ENCODE assay signal across 13 mouse cellular contexts in genomic region chr1:172329616-172330015, GRCm38 (mm10). TPM values are rescaled to one million over a fixed set of nuclear protein-coding genes. Genes with fewer than 3 reads are reported as not detected.
DNase-seq lines count a peak whose midpoint lies in the region; ATAC-seq lines count a peak whose summit lies in the region.
"Had no signal": no experiment of that assay in that cellular context is flagged by ENCODE, and none has a peak within 500 bp of the region (broad histone marks: within the 10 kb centered on the region; RNA-seq: fewer than 3 reads in every experiment).

No protein-coding gene starts in this region.

- no peaks in the 10 kb centered on the region for H3K9me3 ChIP-seq in forebrain, embryonic 10.5 days
- H3K9me3 ChIP-seq in forebrain, embryonic 12.5 days: no peaks in the 10 kb centered on the region
- no peaks in the 10 kb centered on the region for H3K9me3 ChIP-seq in hindbrain, embryonic 14.5 days (ENCODE audit: control insufficient read depth, low read length)
- H3K9me3 ChIP-seq in midbrain, embryonic 16.5 days (replicated peaks; ENCODE audit: control insufficient read depth, low read length, poor library complexity, severe bottlenecking): no peaks in the 10 kb centered on the region
- H3K9me3 ChIP-seq: heart, embryonic 15.5 days had no signal

- 74% methylated on average over 6 of the region's 6 CpGs for WGBS in forebrain, embryonic 10.5 days
- 73% methylated on average over 6 of the region's 6 CpGs for WGBS in forebrain, embryonic 12.5 days
- WGBS in hindbrain, embryonic 14.5 days: 66% methylated on average over 6 of the region's 6 CpGs
- 61% methylated on average over 6 of the region's 6 CpGs for WGBS in midbrain, embryonic 16.5 days

- peaks cover 28% of the 10 kb centered on the region for H3K4me1 ChIP-seq in forebrain, embryonic 10.5 days
- H3K4me1 ChIP-seq in forebrain, embryonic 12.5 days: peaks cover 25% of the 10 kb centered on the region
- H3K4me1 ChIP-seq in hindbrain, embryonic 14.5 days (replicated peaks; ENCODE audit: control insufficient read depth, insufficient read depth, low read length): peaks cover 7% of the 10 kb centered on the region
- peaks cover 17% of the 10 kb centered on the region for H3K4me1 ChIP-seq in midbrain, embryonic 16.5 days (ENCODE audit: control insufficient read depth, insufficient read depth, low read length)

- H3K9ac ChIP-seq in forebrain, embryonic 12.5 days: 0 out of 2 replicates have a peak overlapping the region, but pooled peaks have one; percentile 13
- H3K9ac ChIP-seq in hindbrain, embryonic 14.5 days: peak overlapping the region; percentile 53; the same call in 1 of the 2 replicates
- H3K9ac ChIP-seq in midbrain, embryonic 16.5 days (ENCODE audit: low read depth, low read length): peak overlapping the region; percentile 61
- H3K9ac ChIP-seq: heart, embryonic 15.5 days had no signal

- peak overlapping the region; percentile 45 for H3K4me2 ChIP-seq in forebrain, embryonic 12.5 days
- H3K4me2 ChIP-seq in hindbrain, embryonic 14.5 days (replicated peaks): peak overlapping the region; percentile 53
- peak overlapping the region; percentile 79 for H3K4me2 ChIP-seq in midbrain, embryonic 16.5 days (ENCODE audit: low read length)
- H3K4me2 ChIP-seq: heart, embryonic 15.5 days; liver, embryonic 11.5 days had no signal

- intact Hi-C loops in gastrocnemius, postnatal 14 days (cut with DNase I; ENCODE audit: low total_unique reads): loop anchor here (10.0 kb wide), 1 partner anchor 275 kb away; the partner anchor contains the start of gene Nhlh1

- 0 out of 2 replicates have a peak, but pooled peaks have one; percentile 0 for ATAC-seq in forebrain, embryonic 12.5 days (ENCODE audit: low FRiP score)
- ATAC-seq in hindbrain, embryonic 14.5 days (ENCODE audit: low FRiP score): no peak
- ATAC-seq in midbrain, embryonic 16.5 days: peak; percentile 38

- peak overlapping the region; percentile 57 for H3K27ac ChIP-seq in forebrain, embryonic 10.5 days
- H3K27ac ChIP-seq in forebrain, embryonic 12.5 days: no peak overlapping the region
- peak overlapping the region; percentile 63 for H3K27ac ChIP-seq in hindbrain, embryonic 14.5 days
- peak overlapping the region; percentile 66 for H3K27ac ChIP-seq in midbrain, embryonic 16.5 days (ENCODE audit: low read length)
- H3K27ac ChIP-seq: heart, embryonic 15.5 days; kidney, postnatal 0 days had no signal

- no peak overlapping the region for H3K4me3 ChIP-seq in forebrain, embryonic 10.5 days
- no peak overlapping the region for H3K4me3 ChIP-seq in forebrain, embryonic 12.5 days (replicated peaks)
- peak overlapping the region; percentile 27; the same call in 1 of the 2 replicates for H3K4me3 ChIP-seq in hindbrain, embryonic 14.5 days (replicated peaks; ENCODE audit: low read length)
- H3K4me3 ChIP-seq in midbrain, embryonic 16.5 days (ENCODE audit: low read depth, low read length): peak overlapping the region; percentile 45; the same call in 1 of the 2 replicates
- H3K4me3 ChIP-seq: heart, embryonic 15.5 days had no signal

- peaks cover 69% of the 10 kb centered on the region for H3K27me3 ChIP-seq in forebrain, embryonic 10.5 days (ENCODE audit: poor library complexity, severe bottlenecking)
- peaks cover 55% of the 10 kb centered on the region for H3K27me3 ChIP-seq in forebrain, embryonic 12.5 days
- H3K27me3 ChIP-seq in hindbrain, embryonic 14.5 days (ENCODE audit: control insufficient read depth, insufficient read depth, low read length): peaks cover 8% of the 10 kb centered on the region; the same call in 1 of the 2 replicates
- no peaks in the 10 kb centered on the region; the same call in 1 of the 2 replicates for H3K27me3 ChIP-seq in midbrain, embryonic 16.5 days (ENCODE audit: control insufficient read depth, insufficient read depth, low read depth, low read length)

- DNase-seq in forebrain, embryonic 10.5 days (ENCODE audit: extremely low spot score, low spot score): no peak
- DNase-seq in hindbrain, embryonic 14.5 days (ENCODE audit: low spot score): no peak
- DNase-seq in gastrocnemius, postnatal 14 days: no peak
- no peak for DNase-seq in adrenal gland, postnatal 25 days
- no peak for DNase-seq in embryo, embryonic 11 days
- DNase-seq: adrenal gland, postnatal 36 days; lung, postnatal 14 days had no signal

- H3K36me3 ChIP-seq in forebrain, embryonic 10.5 days (replicated peaks): no peaks in the 10 kb centered on the region
- no peaks in the 10 kb centered on the region for H3K36me3 ChIP-seq in forebrain, embryonic 12.5 days (replicated peaks)
- H3K36me3 ChIP-seq in hindbrain, embryonic 14.5 days (replicated peaks; ENCODE audit: control insufficient read depth, insufficient read depth): no peaks in the 10 kb centered on the region
- H3K36me3 ChIP-seq in midbrain, embryonic 16.5 days (ENCODE audit: control insufficient read depth, insufficient read depth, low read length): no peaks in the 10 kb centered on the region
- H3K36me3 ChIP-seq: heart, embryonic 15.5 days had no signal

RNA-seq across cellular contexts. Expression of gene Kcnj9, which starts 0.5 kb away (rescaled TPM):
- 0.17 and 0.43 TPM in 2 replicates for polyA plus RNA-seq in forebrain, embryonic 10.5 days (2016; fragmentation: Nextera tagmentation; extraction: Ambion mirVana)
- 2.5 and 2.8 TPM in 2 replicates for polyA plus RNA-seq in forebrain, embryonic 12.5 days (2016; fragmentation: Nextera tagmentation; extraction: Ambion mirVana)
- polyA plus RNA-seq in hindbrain, embryonic 14.5 days (2014; fragmentation: Nextera tagmentation; extraction: Ambion mirVana): 1.7 and 2.1 TPM in 2 replicates
- polyA plus RNA-seq in midbrain, embryonic 16.5 days (2015; fragmentation: Nextera tagmentation; extraction: Ambion mirVana): 7.7 and 7.8 TPM in 2 replicates
- total RNA-seq in gastrocnemius, postnatal 14 days (2021): not detected
- total RNA-seq in adrenal gland, postnatal 25 days (2021): 0.18 TPM in 1 of 2 replicates, not detected in the other
- total RNA-seq: granulocyte monocyte progenitor cell, adult 5-6 weeks had no signal
- polyA plus RNA-seq: heart, embryonic 15.5 days had no signal

RNA-seq across cellular contexts. Expression of gene Kcnj10, which starts 11.4 kb away (rescaled TPM):
- polyA plus RNA-seq in forebrain, embryonic 10.5 days (2016; fragmentation: Nextera tagmentation; extraction: Ambion mirVana): 0.46 and 0.47 TPM in 2 replicates
- polyA plus RNA-seq in forebrain, embryonic 12.5 days (2016; fragmentation: Nextera tagmentation; extraction: Ambion mirVana): 0.93 and 1.2 TPM in 2 replicates
- 2.8 and 3.5 TPM in 2 replicates for polyA plus RNA-seq in hindbrain, embryonic 14.5 days (2014; fragmentation: Nextera tagmentation; extraction: Ambion mirVana)
- polyA plus RNA-seq in midbrain, embryonic 16.5 days (2015; fragmentation: Nextera tagmentation; extraction: Ambion mirVana): 1.5 and 2.5 TPM in 2 replicates
- total RNA-seq in gastrocnemius, postnatal 14 days (2021): under 1 TPM; 0.29 to 0.96 TPM
- 0.39 and 0.48 TPM in 2 replicates for total RNA-seq in adrenal gland, postnatal 25 days (2021)

RNA-seq across cellular contexts. Expression of gene Atp1a2, which starts 31.8 kb away (rescaled TPM):
- polyA plus RNA-seq in forebrain, embryonic 10.5 days (2016; fragmentation: Nextera tagmentation; extraction: Ambion mirVana): 0.86 and 2.0 TPM in 2 replicates
- 9.5 and 10.8 TPM in 2 replicates for polyA plus RNA-seq in forebrain, embryonic 12.5 days (2016; fragmentation: Nextera tagmentation; extraction: Ambion mirVana)
- 27.9 and 29.5 TPM in 2 replicates for polyA plus RNA-seq in hindbrain, embryonic 14.5 days (2014; fragmentation: Nextera tagmentation; extraction: Ambion mirVana)
- 53.2 and 69.0 TPM in 2 replicates for polyA plus RNA-seq in midbrain, embryonic 16.5 days (2015; fragmentation: Nextera tagmentation; extraction: Ambion mirVana)
- total RNA-seq in gastrocnemius, postnatal 14 days (2021): 1,000 to 10,000 TPM in 1 of 2 experiments, 100 to 1,000 TPM in 1; 826 to 1,026 TPM
- 110 and 122 TPM in 2 replicates for total RNA-seq in adrenal gland, postnatal 25 days (2021)
- total RNA-seq: granulocyte monocyte progenitor cell, adult 5-6 weeks had no signal

RNA-seq across cellular contexts. Expression of gene Pigm, which starts 46.7 kb away (rescaled TPM):
- polyA plus RNA-seq in forebrain, embryonic 10.5 days (2016; fragmentation: Nextera tagmentation; extraction: Ambion mirVana): 10.6 and 10.8 TPM in 2 replicates
- 10.9 and 11.5 TPM in 2 replicates for polyA plus RNA-seq in forebrain, embryonic 12.5 days (2016; fragmentation: Nextera tagmentation; extraction: Ambion mirVana)
- polyA plus RNA-seq in hindbrain, embryonic 14.5 days (2014; fragmentation: Nextera tagmentation; extraction: Ambion mirVana): 5.6 and 5.9 TPM in 2 replicates
- 3.4 and 3.5 TPM in 2 replicates for polyA plus RNA-seq in midbrain, embryonic 16.5 days (2015; fragmentation: Nextera tagmentation; extraction: Ambion mirVana)
- total RNA-seq in gastrocnemius, postnatal 14 days (2021): 1 to 10 TPM; 4.4 to 4.8 TPM
- total RNA-seq in adrenal gland, postnatal 25 days (2021): 11.8 and 13.1 TPM in 2 replicates

Comparison
In these comparisons a context has a peak if more than half of its experiments do, and no peak if none do; other contexts are left out.
1. H3K4me3 ChIP-seq: peak in hindbrain, embryonic 14.5 days (single experiment) and midbrain, embryonic 16.5 days (single experiment); none in forebrain, embryonic 10.5 days (single experiment) and forebrain, embryonic 12.5 days (single experiment).
2. Peak in every context shown above with its lines, with median percentiles within 50 percentile points of each other: H3K4me2 ChIP-seq and H3K9ac ChIP-seq.